Comparison of ENCODE assay signal across 10 mouse cellular contexts in the genomic region with DNA sequence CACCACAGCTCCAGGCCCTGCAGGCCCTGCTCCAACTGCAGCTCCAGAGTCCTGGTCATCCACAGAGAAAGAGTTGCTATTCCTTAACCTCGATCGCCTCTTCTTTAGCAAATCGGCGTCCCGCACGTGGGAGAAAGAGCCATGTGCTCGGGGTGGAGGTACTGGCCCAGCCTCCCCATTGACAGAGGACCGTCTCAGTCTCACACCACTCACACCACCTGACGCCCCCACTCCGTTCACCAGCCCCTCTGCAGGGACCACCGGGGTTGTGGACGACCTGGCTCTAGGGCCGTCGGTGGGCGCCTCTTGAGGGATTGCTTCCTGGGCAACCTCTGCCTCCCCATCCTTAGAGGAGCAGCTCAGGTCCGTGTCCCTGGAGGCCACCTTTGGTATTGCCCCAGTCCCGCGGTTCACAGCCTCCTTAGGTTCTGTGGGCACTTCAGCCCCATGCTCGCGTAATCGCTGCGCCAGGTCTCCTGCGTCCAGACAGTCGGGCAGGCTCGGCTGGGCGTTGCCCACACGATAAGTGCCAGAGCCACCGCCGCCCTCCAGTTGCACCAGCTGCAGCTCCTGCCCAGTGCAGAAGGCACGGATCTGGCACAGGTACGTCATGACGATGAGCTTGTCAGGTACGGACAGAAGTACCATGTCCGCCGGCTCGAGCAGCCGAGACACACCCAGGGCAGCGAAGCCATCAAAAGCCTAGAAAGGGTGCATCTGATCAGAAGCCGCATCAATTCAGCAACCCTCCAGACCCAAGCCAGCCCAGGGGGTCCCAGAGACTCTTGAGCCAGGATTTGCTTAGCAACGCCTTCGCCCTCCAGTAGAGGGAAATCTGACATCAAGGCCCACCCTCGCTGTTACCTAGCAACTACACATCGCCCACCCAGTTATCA. TPM values are rescaled to one million over a fixed set of nuclear protein-coding genes. Genes with fewer than 3 reads are reported as not detected.
DNase-seq lines count a peak whose midpoint lies in the region; ATAC-seq and TF ChIP-seq lines count a peak whose summit lies in the region.
"Had no signal": no experiment of that assay in that cellular context is flagged by ENCODE, and none has a peak within 500 bp of the region (broad histone marks: within the 10 kb centered on the region; RNA-seq: fewer than 3 reads in every experiment).

No protein-coding gene starts in this region.

- H3K27ac ChIP-seq in kidney, postnatal 0 days = no peak overlapping the region
- H3K27ac ChIP-seq in lung, embryonic 16.5 days (ENCODE audit: low read length) = no peak overlapping the region

- H3K4me1 ChIP-seq in kidney, postnatal 0 days (replicated peaks; ENCODE audit: insufficient read depth, low read length) = peaks cover 3% of the 10 kb centered on the region; the same call in 1 of the 2 replicates
- H3K4me1 ChIP-seq in lung, embryonic 16.5 days (replicated peaks; ENCODE audit: control insufficient read depth, insufficient read depth, low read length) = peaks cover 24% of the 10 kb centered on the region

- TF ChIP-seq CTCF in kidney, postnatal 0 days (IDR thresholded peaks at IDR 0.05; ENCODE audit: low read depth) = peak; percentile 51

- DNase-seq in heart, adult 11 months = peak; percentile 92
- DNase-seq in heart, adult 9 months (ENCODE audit: low spot score in 2 of 2) = no peak
- peak; percentile 86 for DNase-seq in MN1 (ENCODE audit: low spot score)
- peak; percentile 48 for DNase-seq in kidney, postnatal 0 days (ENCODE audit: low spot score)
- peak; percentile 60 for DNase-seq in right cerebral cortex, postnatal 25 days

- no peaks in the 10 kb centered on the region for H3K27me3 ChIP-seq in kidney, postnatal 0 days (ENCODE audit: insufficient read depth, low read length)
- no peaks in the 10 kb centered on the region for H3K27me3 ChIP-seq in lung, embryonic 16.5 days (ENCODE audit: control insufficient read depth, insufficient read depth, low read depth, low read length)
- H3K27me3 ChIP-seq: Patski had no signal

- peak; percentile 81 for ATAC-seq in erythroid progenitor cell, adult 5-6 weeks (replicated peaks; ENCODE audit: low FRiP score, poor library complexity, severe bottlenecking)
- peak; percentile 61; the same call in 1 of the 2 replicates for ATAC-seq in kidney, postnatal 0 days (replicated peaks; ENCODE audit: low FRiP score, low read depth)
- peak; percentile 53 for ATAC-seq in lung, embryonic 16.5 days (ENCODE audit: low read depth)
- ATAC-seq in activated CD4-positive, CD25-positive, alpha-beta regulatory T cell, adult 4 months = no peak
- ATAC-seq: Patski had no signal

- H3K4me3 ChIP-seq in kidney, postnatal 0 days (replicated peaks; ENCODE audit: low read depth, low read length) = peak overlapping the region; percentile 4; the same call in 1 of the 2 replicates
- H3K4me3 ChIP-seq in lung, embryonic 16.5 days (ENCODE audit: low read length) = no peak overlapping the region

- peaks cover 21% of the 10 kb centered on the region for H3K36me3 ChIP-seq in kidney, postnatal 0 days (ENCODE audit: insufficient read depth, low read length)
- peaks cover 9% of the 10 kb centered on the region for H3K36me3 ChIP-seq in lung, embryonic 16.5 days (ENCODE audit: control insufficient read depth, insufficient read depth, low read length)

- H3K9ac ChIP-seq in kidney, postnatal 0 days (ENCODE audit: low read depth, low read length) = no peak overlapping the region
- 0 out of 2 replicates have a peak overlapping the region, but pooled peaks have one; percentile 25 for H3K9ac ChIP-seq in lung, embryonic 16.5 days (ENCODE audit: low read length)

- 36% methylated on average over 43 of the region's 43 CpGs for WGBS in kidney, postnatal 0 days
- WGBS in lung, embryonic 16.5 days = 33% methylated on average over 43 of the region's 43 CpGs

- no peaks in the 10 kb centered on the region for H3K9me3 ChIP-seq in kidney, postnatal 0 days (replicated peaks; ENCODE audit: low read length)
- H3K9me3 ChIP-seq in lung, embryonic 16.5 days (ENCODE audit: control insufficient read depth, low read length) = no peaks in the 10 kb centered on the region

- peak overlapping the region; percentile 50 for H3K4me2 ChIP-seq in kidney, postnatal 0 days (ENCODE audit: low read length)
- H3K4me2 ChIP-seq in lung, embryonic 16.5 days (ENCODE audit: low read depth, low read length) = peak overlapping the region; percentile 33

RNA-seq across cellular contexts. Expression of a gene that starts 10.1 kb away (rescaled TPM):
- total RNA-seq in erythroid progenitor cell, adult 5-6 weeks (2015; ENCODE audit: low replicate concordance) = 176 and 250 TPM in 2 replicates
- 668 and 983 TPM in 2 replicates for total RNA-seq in erythroid progenitor cell, adult 5-6 weeks (2017; ENCODE audit: low replicate concordance)
- polyA plus RNA-seq in kidney, postnatal 0 days (2015; fragmentation: Nextera tagmentation; extraction: Ambion mirVana) = 14.3 and 15.0 TPM in 2 replicates
- 25.3 and 25.9 TPM in 2 replicates for polyA plus RNA-seq in lung, embryonic 16.5 days (2015; fragmentation: Nextera tagmentation; extraction: Ambion mirVana)
- polyA plus RNA-seq in activated CD4-positive, CD25-positive, alpha-beta regulatory T cell, adult 4 months (2017; shearing (Covaris generic)) = 10 to 100 TPM; 16.5 to 26.4 TPM

RNA-seq across cellular contexts. Expression of a gene that starts 11.9 kb away (rescaled TPM):
- not detected in 2 replicates for total RNA-seq in erythroid progenitor cell, adult 5-6 weeks (2015; ENCODE audit: low replicate concordance)
- not detected in 2 replicates for total RNA-seq in erythroid progenitor cell, adult 5-6 weeks (2017; ENCODE audit: low replicate concordance)
- polyA plus RNA-seq in kidney, postnatal 0 days (2015; fragmentation: Nextera tagmentation; extraction: Ambion mirVana) = 0.32 and 0.33 TPM in 2 replicates
- 0.36 and 0.50 TPM in 2 replicates for polyA plus RNA-seq in lung, embryonic 16.5 days (2015; fragmentation: Nextera tagmentation; extraction: Ambion mirVana)
- 1 to 10 TPM; 1.5 to 2.8 TPM for polyA plus RNA-seq in activated CD4-positive, CD25-positive, alpha-beta regulatory T cell, adult 4 months (2017; shearing (Covaris generic))
- total RNA-seq: hematopoietic stem cell, adult 5-6 weeks had no signal

RNA-seq across cellular contexts. Expression of a gene that starts 13.4 kb away (rescaled TPM):
- total RNA-seq in erythroid progenitor cell, adult 5-6 weeks (2015; ENCODE audit: low replicate concordance) = 67.9 and 77.8 TPM in 2 replicates
- 18.7 and 41.5 TPM in 2 replicates for total RNA-seq in erythroid progenitor cell, adult 5-6 weeks (2017; ENCODE audit: low replicate concordance)
- 91.0 and 92.7 TPM in 2 replicates for polyA plus RNA-seq in kidney, postnatal 0 days (2015; fragmentation: Nextera tagmentation; extraction: Ambion mirVana)
- 89.1 and 92.9 TPM in 2 replicates for polyA plus RNA-seq in lung, embryonic 16.5 days (2015; fragmentation: Nextera tagmentation; extraction: Ambion mirVana)
- polyA plus RNA-seq in activated CD4-positive, CD25-positive, alpha-beta regulatory T cell, adult 4 months (2017; shearing (Covaris generic)) = 10 to 100 TPM; 20.1 to 44.7 TPM

RNA-seq across cellular contexts. Expression of a gene that starts 24.7 kb away (rescaled TPM):
- 2.5 and 10.1 TPM in 2 replicates for total RNA-seq in erythroid progenitor cell, adult 5-6 weeks (2015; ENCODE audit: low replicate concordance)
- 1.6 TPM in 1 of 2 replicates, not detected in the other for total RNA-seq in erythroid progenitor cell, adult 5-6 weeks (2017; ENCODE audit: low replicate concordance)
- polyA plus RNA-seq in kidney, postnatal 0 days (2015; fragmentation: Nextera tagmentation; extraction: Ambion mirVana) = 22.3 and 23.9 TPM in 2 replicates
- polyA plus RNA-seq in lung, embryonic 16.5 days (2015; fragmentation: Nextera tagmentation; extraction: Ambion mirVana) = 52.3 and 61.9 TPM in 2 replicates
- not detected for polyA plus RNA-seq in activated CD4-positive, CD25-positive, alpha-beta regulatory T cell, adult 4 months (2017; shearing (Covaris generic))

RNA-seq across cellular contexts. Expression of a gene that starts 27.3 kb away (rescaled TPM):
- 31.4 and 61.3 TPM in 2 replicates for total RNA-seq in erythroid progenitor cell, adult 5-6 weeks (2015; ENCODE audit: low replicate concordance)
- 44.7 and 54.5 TPM in 2 replicates for total RNA-seq in erythroid progenitor cell, adult 5-6 weeks (2017; ENCODE audit: low replicate concordance)
- polyA plus RNA-seq in kidney, postnatal 0 days (2015; fragmentation: Nextera tagmentation; extraction: Ambion mirVana) = 14.8 and 15.0 TPM in 2 replicates
- 18.3 and 20.8 TPM in 2 replicates for polyA plus RNA-seq in lung, embryonic 16.5 days (2015; fragmentation: Nextera tagmentation; extraction: Ambion mirVana)
- 10 to 100 TPM; 20.6 to 21.7 TPM for polyA plus RNA-seq in activated CD4-positive, CD25-positive, alpha-beta regulatory T cell, adult 4 months (2017; shearing (Covaris generic))

Comparison
In these comparisons a context has a peak if more than half of its experiments do, and no peak if none do; other contexts are left out.
1. DNase-seq: peak in heart, adult 11 months (single experiment), MN1 (single experiment), kidney, postnatal 0 days (single experiment) and right cerebral cortex, postnatal 25 days (single experiment); none in heart, adult 9 months (0 of 2).